Mouse (Mus musculus) stomach, embryonic 15.5 days (tissue): Measurements from ENCODE around the gene Lce1g. TPM values are rescaled to one million over a fixed set of nuclear protein-coding genes. Genes with fewer than 3 reads are reported as not detected.

Experiments used
- ATAC-seq: fragments of 200-750 bp; cut with Nextera tagmentation; 2 replicates; pipeline ENCODE4 v1.8.0; 2017; ENCODE audit warnings: low read depth, moderate number of reproducible peaks, moderate TSS enrichment; ENCODE audit not compliant: insufficient read depth, low FRiP score
- H3K27ac ChIP-seq: fragments of 300-500 bp; sonication (generic); 2 replicates; pipeline ENCODE4 v1.5.1; 2015; ENCODE audit warnings: mild to moderate bottlenecking, inconsistent platforms
- H3K27me3 ChIP-seq: fragments of 300-500 bp; sonication (generic); replicated peaks from 2 replicates; pipeline ENCODE4 v1.6.1; 2015; ENCODE audit warnings: inconsistent platforms
- H3K36me3 ChIP-seq: fragments of 300-500 bp; sonication (generic); 2 replicates; pipeline ENCODE4 v1.6.1; 2015; ENCODE audit warnings: inconsistent platforms
- H3K4me1 ChIP-seq: fragments of 300-500 bp; sonication (generic); 2 replicates; pipeline ENCODE4 v1.6.1; 2015; ENCODE audit warnings: inconsistent platforms
- H3K4me2 ChIP-seq: fragments of 300-500 bp; sonication (generic); 2 replicates; pipeline ENCODE4 v1.6.1; 2015; ENCODE audit warnings: mild to moderate bottlenecking, inconsistent platforms
- H3K4me3 ChIP-seq: fragments of 300-500 bp; sonication (generic); replicated peaks from 2 replicates; pipeline ENCODE4 v1.5.1; 2015; ENCODE audit warnings: inconsistent platforms
- H3K9ac ChIP-seq: fragments of 300-500 bp; sonication (generic); 2 replicates; pipeline ENCODE4 v1.6.1; 2015; ENCODE audit warnings: inconsistent platforms
- H3K9me3 ChIP-seq: fragments of 300-500 bp; sonication (generic); 2 replicates; pipeline ENCODE4 v1.6.1; 2016; ENCODE audit warnings: inconsistent platforms
- WGBS: fragments of 180-500 bp; shearing (Covaris S2); methylation state at CpG from one replicate; pipeline ENCODE4 v1.1.7; 2015; 5-methylcytosine and 5-hydroxymethylcytosine counted together
- polyA plus RNA-seq: library from polyadenylated mRNA; unstranded; fragments of >200 nt; fragmentation: Nextera tagmentation; extraction: Ambion mirVana; gene quantifications from 2 replicates; pipeline ENCODE4 v1.2.1, GENCODE M21; 2015

Gene Lce1g
- polyA plus RNA-seq: not detected in 2 replicates

- Histone ChIP-seq H3K27ac (no peak within 1 kb of the TSS), H3K4me1 (no peaks in the 10 kb centered on the region), H3K9me3 (no peaks in the 10 kb centered on the region), H3K4me3 (no peak within 1 kb of the TSS), H3K36me3 (no peaks in the 10 kb centered on the region), H3K4me2 (no peak within 1 kb of the TSS), H3K9ac (no peak within 1 kb of the TSS), H3K27me3 (no peaks in the 10 kb centered on the region)
- 76% methylated on average over 1 of the region's 1 CpGs for WGBS
- no peak for ATAC-seq
These were observed at the start of gene Lce1g for GRCm38 (mm10) chr3:92752238-92752637. Lce1g (minus strand) TSS chr3:92752338.

- no peak within 1 kb of the TSS for H3K27ac ChIP-seq
- no peak within 1 kb of the TSS for H3K4me3 ChIP-seq
- H3K9ac ChIP-seq: no peak within 1 kb of the TSS
- 73% methylated on average over 1 of the region's 1 CpGs for WGBS
- no peak for ATAC-seq
- H3K9me3 ChIP-seq: no peaks in the 10 kb centered on the region
- H3K4me2 ChIP-seq: no peak within 1 kb of the TSS
- H3K4me1 ChIP-seq: no peaks in the 10 kb centered on the region
- no peaks in the 10 kb centered on the region for H3K27me3 ChIP-seq
- no peaks in the 10 kb centered on the region for H3K36me3 ChIP-seq
These were observed 38.3 kb upstream of the Lce1g start, which contains the start of gene Lce1j for GRCm38 (mm10) chr3:92790414-92790813. Lce1j (minus strand) TSS chr3:92790514.

GRCm38 (mm10) chr3:92778799-92779198 is 26.7 kb upstream of the Lce1g start, which contains the start of gene Lce1i:
Lce1i (minus strand) TSS chr3:92778899.
- ATAC-seq: no peak
- H3K9ac ChIP-seq: no peak within 1 kb of the TSS
- H3K27me3 ChIP-seq: no peaks in the 10 kb centered on the region
- H3K4me1 ChIP-seq: no peaks in the 10 kb centered on the region
- no peak within 1 kb of the TSS for H3K4me3 ChIP-seq
- H3K4me2 ChIP-seq: no peak within 1 kb of the TSS
- H3K36me3 ChIP-seq: no peaks in the 10 kb centered on the region
- no peaks in the 10 kb centered on the region for H3K9me3 ChIP-seq
- WGBS: 72% methylated on average over 1 of the region's 1 CpGs
- H3K27ac ChIP-seq: no peak within 1 kb of the TSS

GRCm38 (mm10) chr3:92771573-92771972 is 19.4 kb upstream of the Lce1g start:
- no peak overlapping the region for H3K4me2 ChIP-seq
- no peaks in the 10 kb centered on the region for H3K4me1 ChIP-seq
- no peak for ATAC-seq
- no peaks in the 10 kb centered on the region for H3K36me3 ChIP-seq
- no peaks in the 10 kb centered on the region for H3K9me3 ChIP-seq
- H3K27me3 ChIP-seq: no peaks in the 10 kb centered on the region
- no peak overlapping the region for H3K4me3 ChIP-seq
- no peak overlapping the region for H3K9ac ChIP-seq
- WGBS: 23% methylated on average over 3 of the region's 3 CpGs
- H3K27ac ChIP-seq: no peak overlapping the region

GRCm38 (mm10) chr3:92764965-92765364 is 12.8 kb upstream of the Lce1g start, which contains the start of gene Lce1h:
Lce1h (minus strand) TSS chr3:92765065.
- Histone ChIP-seq H3K36me3 (no peaks in the 10 kb centered on the region), H3K9me3 (no peaks in the 10 kb centered on the region), H3K27me3 (no peaks in the 10 kb centered on the region), H3K4me1 (no peaks in the 10 kb centered on the region), H3K27ac (no peak within 1 kb of the TSS), H3K4me2 (no peak within 1 kb of the TSS), H3K4me3 (no peak within 1 kb of the TSS), H3K9ac (no peak within 1 kb of the TSS)
- no peak for ATAC-seq
- WGBS: 91% methylated on average over 1 of the region's 1 CpGs

- H3K27ac ChIP-seq: no peak overlapping the region
- no peaks in the 10 kb centered on the region for H3K36me3 ChIP-seq
- H3K4me1 ChIP-seq: no peaks in the 10 kb centered on the region
- 34% methylated on average over 3 of the region's 3 CpGs for WGBS
- no peak for ATAC-seq
- H3K4me2 ChIP-seq: no peak overlapping the region
- no peak overlapping the region for H3K9ac ChIP-seq
- no peaks in the 10 kb centered on the region for H3K9me3 ChIP-seq
- H3K4me3 ChIP-seq: no peak overlapping the region
- H3K27me3 ChIP-seq: no peaks in the 10 kb centered on the region
These were observed 1.1 kb upstream of the Lce1g start for GRCm38 (mm10) chr3:92753197-92753596.

- WGBS: 86% methylated on average over 1 of the region's 1 CpGs
- Histone ChIP-seq H3K4me1 (no peaks in the 10 kb centered on the region), H3K4me3 (no peak within 1 kb of the TSS), H3K4me2 (no peak within 1 kb of the TSS), H3K9ac (no peak within 1 kb of the TSS), H3K27me3 (no peaks in the 10 kb centered on the region), H3K27ac (no peak within 1 kb of the TSS), H3K36me3 (no peaks in the 10 kb centered on the region), H3K9me3 (no peaks in the 10 kb centered on the region)
- ATAC-seq: no peak
These were observed 13.1 kb downstream of the Lce1g start, which contains the start of gene Gm38119 for GRCm38 (mm10) chr3:92738996-92739395. Gm38119 (minus strand) TSS chr3:92739096.

GRCm38 (mm10) chr3:92722631-92723030 is 29.5 kb downstream of the Lce1g start:
- no peak overlapping the region for H3K4me3 ChIP-seq
- no peak overlapping the region for H3K9ac ChIP-seq
- no peak overlapping the region for H3K4me2 ChIP-seq
- ATAC-seq: no peak
- no peaks in the 10 kb centered on the region for H3K27me3 ChIP-seq
- H3K27ac ChIP-seq: no peak overlapping the region
- H3K4me1 ChIP-seq: no peaks in the 10 kb centered on the region
- no peaks in the 10 kb centered on the region for H3K9me3 ChIP-seq
- H3K36me3 ChIP-seq: no peaks in the 10 kb centered on the region
- WGBS: 76% methylated on average over 5 of the region's 5 CpGs

- WGBS: 69% methylated on average over 3 of the region's 3 CpGs
- Histone ChIP-seq H3K9me3 (no peaks in the 10 kb centered on the region), H3K27me3 (no peaks in the 10 kb centered on the region), H3K27ac (no peak within 1 kb of the TSS), H3K9ac (no peak within 1 kb of the TSS), H3K4me3 (no peak within 1 kb of the TSS), H3K4me1 (no peaks in the 10 kb centered on the region), H3K36me3 (no peaks in the 10 kb centered on the region), H3K4me2 (no peak within 1 kb of the TSS)
- no peak for ATAC-seq
These were observed 31.9 kb downstream of the Lce1g start, which contains the start of gene Lce1f for GRCm38 (mm10) chr3:92720250-92720649. Lce1f (minus strand) TSS chr3:92720350.

- no peak for ATAC-seq
- Histone ChIP-seq H3K9me3 (no peaks in the 10 kb centered on the region), H3K4me1 (no peaks in the 10 kb centered on the region), H3K9ac (no peak overlapping the region), H3K4me2 (no peak overlapping the region), H3K4me3 (no peak overlapping the region), H3K36me3 (no peaks in the 10 kb centered on the region), H3K27me3 (no peaks in the 10 kb centered on the region), H3K27ac (no peak overlapping the region)
These were observed 37.0 kb downstream of the Lce1g start for GRCm38 (mm10) chr3:92715122-92715521.

GRCm38 (mm10) chr3:92708974-92709373 is 43.2 kb downstream of the Lce1g start, which contains the start of gene Lce1e:
Lce1e (minus strand) TSS chr3:92709074.
- Histone ChIP-seq H3K27me3 (no peaks in the 10 kb centered on the region), H3K36me3 (no peaks in the 10 kb centered on the region), H3K4me2 (no peak within 1 kb of the TSS), H3K9me3 (no peaks in the 10 kb centered on the region), H3K4me3 (no peak within 1 kb of the TSS), H3K4me1 (no peaks in the 10 kb centered on the region), H3K27ac (no peak within 1 kb of the TSS), H3K9ac (no peak within 1 kb of the TSS)
- 85% methylated on average over 2 of the region's 2 CpGs for WGBS
- no peak for ATAC-seq
